Mouse (Mus musculus): ENCODE measurements at regions not wholly inside any gene's neighbourhood (a gene's known extent, or its start where the extent isn't known, plus 50 kb on each side); places are given as distances from the start of the nearest gene placed in this dataset.

DNA sequence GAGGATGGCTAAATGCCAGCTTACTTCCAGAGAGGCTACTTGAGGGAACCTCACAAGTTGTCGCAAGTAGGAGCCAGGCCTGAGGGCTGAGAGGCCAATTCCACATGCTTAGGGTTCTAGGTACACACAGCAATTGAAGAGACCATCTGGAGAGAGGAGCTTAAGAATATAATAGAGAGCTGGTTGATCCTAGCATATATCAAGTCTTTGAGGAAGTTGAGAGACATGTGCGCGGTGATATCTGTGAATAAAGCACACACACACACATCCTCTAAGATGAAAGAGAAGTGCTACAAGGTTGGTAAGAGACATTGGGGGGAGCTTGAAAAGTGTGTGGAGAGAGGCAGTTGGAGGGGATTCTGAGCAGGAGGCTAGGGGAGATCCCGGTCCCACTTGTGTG is 189.5 kb downstream of the Zfp462 start:
- Histone ChIP-seq H3K4me3 (ENCODE audit: insufficient read depth, low read length) (no peak overlapping the region), H3K4me1 (ENCODE audit: control insufficient read depth, insufficient read depth, low read length) (no peaks in the 10 kb centered on the region; the same call in 1 of the 2 replicates), H3K27ac (ENCODE audit: insufficient read depth, low read length) (no peak overlapping the region)
- TF ChIP-seq POLR2A (IDR thresholded peaks at IDR 0.05; ENCODE audit: low read depth, low read length) (no peak), CTCF (IDR thresholded peaks at IDR 0.05; ENCODE audit: borderline replicate concordance, insufficient read depth, low read length) (no peak)

DNA sequence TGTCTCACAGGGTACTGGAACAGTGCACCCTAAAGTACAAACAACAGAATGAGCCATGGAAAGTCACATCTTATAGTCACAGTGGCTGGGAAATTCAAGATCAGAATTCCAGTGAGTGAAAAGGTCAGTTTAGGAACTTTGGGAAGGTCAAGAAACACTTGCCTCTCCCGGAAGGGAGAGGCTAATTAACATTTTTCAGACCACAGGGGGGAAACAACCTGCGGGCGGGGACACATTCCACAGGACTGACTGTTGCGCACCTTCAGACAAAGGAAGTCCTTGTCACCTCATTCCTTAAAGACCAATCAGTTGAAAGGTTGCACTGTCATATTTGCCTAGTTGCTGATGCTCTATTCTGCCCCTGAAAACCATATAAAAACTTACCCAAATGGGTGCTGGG is 189.9 kb downstream of the Zfp462 start:
- no peak for TF ChIP-seq CTCF (IDR thresholded peaks at IDR 0.05; ENCODE audit: borderline replicate concordance, insufficient read depth, low read length)
- no peak for TF ChIP-seq POLR2A (IDR thresholded peaks at IDR 0.05; ENCODE audit: low read depth, low read length)
- Histone ChIP-seq H3K27ac (ENCODE audit: insufficient read depth, low read length) (no peak overlapping the region), H3K4me3 (ENCODE audit: insufficient read depth, low read length) (no peak overlapping the region), H3K4me1 (ENCODE audit: control insufficient read depth, insufficient read depth, low read length) (no peaks in the 10 kb centered on the region; the same call in 1 of the 2 replicates)

DNA sequence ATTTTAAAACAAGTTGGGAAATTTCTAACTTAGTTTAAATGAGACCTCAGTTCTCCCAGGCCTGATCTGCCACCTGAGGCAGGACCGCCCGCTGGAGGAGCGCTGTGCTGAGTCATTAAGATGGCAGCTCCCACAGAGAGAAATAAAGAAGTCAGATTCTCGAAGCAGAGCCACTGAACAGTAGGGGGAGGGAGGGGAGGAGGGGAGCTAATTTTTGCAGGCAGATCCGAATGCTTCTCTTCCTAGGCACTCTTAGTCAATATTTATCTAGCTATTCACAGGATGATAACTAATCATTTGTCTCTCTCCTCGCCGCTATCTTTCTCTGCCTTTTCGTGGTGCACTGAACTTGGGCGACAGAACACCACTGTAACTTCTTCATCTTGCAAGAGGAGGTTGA is 191.4 kb downstream of the Zfp462 start:
- TF ChIP-seq CTCF (IDR thresholded peaks at IDR 0.05; ENCODE audit: borderline replicate concordance, insufficient read depth, low read length) (no peak), POLR2A (IDR thresholded peaks at IDR 0.05; ENCODE audit: low read depth, low read length) (no peak)
- Histone ChIP-seq H3K27ac (ENCODE audit: insufficient read depth, low read length) (no peak overlapping the region), H3K4me1 (ENCODE audit: control insufficient read depth, insufficient read depth, low read length) (peaks cover 3% of the 10 kb centered on the region; the same call in 1 of the 2 replicates), H3K4me3 (ENCODE audit: insufficient read depth, low read length) (no peak overlapping the region)

DNA sequence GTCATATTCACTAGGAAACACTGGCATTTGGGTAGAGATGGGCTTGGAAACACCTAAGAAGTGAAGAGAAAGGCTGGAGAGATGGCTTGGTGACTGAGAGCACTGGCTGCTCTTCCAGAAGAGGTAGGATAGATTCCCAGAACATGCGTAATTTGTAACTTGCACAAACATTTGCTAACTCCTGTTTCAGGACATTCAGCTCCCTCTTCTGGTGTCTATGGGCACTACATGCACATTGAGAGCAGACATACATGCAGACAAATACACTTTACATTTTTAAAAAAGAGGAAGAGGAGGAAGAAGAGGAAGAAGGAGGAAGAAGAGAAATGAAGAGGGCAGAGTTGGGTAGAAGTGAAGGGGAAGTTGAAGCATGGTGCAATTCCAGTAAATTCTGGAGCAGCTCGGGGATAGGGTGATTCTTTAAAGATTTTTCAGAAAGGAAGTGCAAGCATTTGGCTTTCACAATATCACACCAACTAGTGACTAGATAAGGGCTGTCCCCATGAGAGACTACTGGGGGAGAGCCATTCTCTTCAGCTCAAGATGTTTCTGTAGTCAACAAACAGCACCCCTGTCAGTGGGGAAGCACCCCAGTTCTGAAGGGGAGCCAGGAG is 193.0 kb downstream of the Zfp462 start:
- Histone ChIP-seq H3K27ac (ENCODE audit: insufficient read depth, low read length) (no peak overlapping the region), H3K4me1 (ENCODE audit: control insufficient read depth, insufficient read depth, low read length) (peaks cover 13% of the 10 kb centered on the region), H3K4me3 (ENCODE audit: insufficient read depth, low read length) (no peak overlapping the region)
- TF ChIP-seq POLR2A (IDR thresholded peaks at IDR 0.05; ENCODE audit: low read depth, low read length) = no peak
- TF ChIP-seq CTCF (IDR thresholded peaks at IDR 0.05; ENCODE audit: borderline replicate concordance, insufficient read depth, low read length) = no peak

DNA sequence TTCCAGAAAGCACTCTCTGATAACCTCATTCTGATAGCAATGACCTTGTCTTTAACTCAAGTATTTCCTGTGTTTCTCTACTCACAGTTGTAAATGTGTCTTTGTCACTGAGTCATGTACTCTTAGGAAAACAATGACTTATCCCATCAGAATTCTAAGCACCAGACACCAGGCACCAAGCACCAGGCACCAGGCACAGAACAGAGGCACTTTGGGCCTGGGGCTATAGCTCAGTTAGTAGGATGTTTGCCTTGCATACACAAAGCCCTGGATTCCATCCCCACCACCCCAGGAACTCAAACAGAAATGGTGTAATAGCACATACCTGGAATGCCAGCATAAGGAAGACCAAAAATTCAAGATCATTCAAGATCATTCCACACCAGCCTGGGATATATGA is 196.5 kb downstream of the Zfp462 start:
- Histone ChIP-seq H3K4me3 (ENCODE audit: insufficient read depth, low read length) (no peak overlapping the region), H3K4me1 (ENCODE audit: control insufficient read depth, insufficient read depth, low read length) (peaks cover 13% of the 10 kb centered on the region), H3K27ac (ENCODE audit: insufficient read depth, low read length) (peak overlapping the region; percentile 22; the same call in 1 of the 2 replicates)
- TF ChIP-seq CTCF (IDR thresholded peaks at IDR 0.05; ENCODE audit: borderline replicate concordance, insufficient read depth, low read length) (no peak), POLR2A (IDR thresholded peaks at IDR 0.05; ENCODE audit: low read depth, low read length) (no peak)

DNA sequence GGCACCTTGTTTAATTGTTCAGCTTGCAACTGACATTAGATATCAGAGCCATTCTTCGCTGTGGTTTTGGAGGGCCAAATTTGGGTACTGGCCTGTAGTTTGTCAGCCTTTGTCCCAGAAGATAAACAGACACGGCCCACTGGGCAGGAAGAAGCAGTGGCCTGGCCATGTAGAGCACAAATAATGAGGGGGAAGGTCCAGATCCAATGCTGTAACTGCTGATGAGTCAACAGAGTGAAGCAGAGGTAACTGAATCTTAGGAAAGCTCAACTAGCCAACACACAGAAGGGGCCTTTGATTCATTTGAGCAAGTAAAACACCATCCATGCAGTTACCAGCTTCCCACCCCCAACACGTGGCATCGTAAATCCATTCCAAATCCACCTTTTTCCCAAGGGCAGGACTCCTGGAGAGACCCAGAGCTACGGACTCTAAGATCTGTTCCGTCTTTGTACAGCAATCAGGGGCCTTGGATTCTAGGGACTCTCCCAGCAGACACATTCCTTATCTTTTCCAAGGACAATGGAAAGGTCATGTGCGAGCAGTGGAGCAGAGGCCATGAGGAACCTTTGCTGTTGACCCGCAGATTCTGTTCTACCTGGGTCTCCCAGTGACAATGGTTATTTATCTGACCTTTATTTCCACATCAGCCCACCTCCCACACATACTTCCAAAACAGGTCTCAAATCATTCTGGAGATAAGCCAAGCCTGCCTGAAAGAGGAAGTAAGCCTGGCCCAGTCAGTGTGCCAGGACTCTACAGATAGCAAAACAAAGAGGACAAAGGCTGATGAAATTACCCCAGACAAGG is 197.3 kb downstream of the Zfp462 start:
- Histone ChIP-seq H3K4me1 (ENCODE audit: control insufficient read depth, insufficient read depth, low read length) (peaks cover 13% of the 10 kb centered on the region), H3K4me3 (ENCODE audit: insufficient read depth, low read length) (no peak overlapping the region), H3K27ac (ENCODE audit: insufficient read depth, low read length) (peak overlapping the region; percentile 22; the same call in 1 of the 2 replicates)
- TF ChIP-seq CTCF (IDR thresholded peaks at IDR 0.05; ENCODE audit: borderline replicate concordance, insufficient read depth, low read length) = no peak
- TF ChIP-seq POLR2A (IDR thresholded peaks at IDR 0.05; ENCODE audit: low read depth, low read length) = no peak

DNA sequence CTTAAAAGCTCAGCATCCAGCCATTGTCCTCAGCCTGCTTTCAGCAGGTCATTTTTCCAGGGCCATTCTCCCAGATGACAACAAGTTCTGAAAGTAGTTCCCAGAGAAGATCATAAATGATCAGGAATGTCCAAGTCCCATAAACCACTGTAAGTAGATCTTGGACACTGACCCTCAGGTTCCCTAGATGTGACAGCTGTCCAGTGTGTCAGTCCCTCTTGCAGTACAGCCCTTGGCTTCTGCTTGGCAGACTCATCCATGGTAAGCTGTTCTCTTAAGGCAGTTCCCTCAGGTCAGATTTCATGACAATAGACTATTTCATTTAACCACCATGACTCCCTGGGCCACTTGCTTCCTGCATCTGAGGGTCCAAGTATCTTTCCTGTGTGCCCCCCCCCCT is 198.6 kb downstream of the Zfp462 start:
- Histone ChIP-seq H3K4me1 (ENCODE audit: control insufficient read depth, insufficient read depth, low read length) (peaks cover 13% of the 10 kb centered on the region), H3K4me3 (ENCODE audit: insufficient read depth, low read length) (no peak overlapping the region)
- TF ChIP-seq CTCF (IDR thresholded peaks at IDR 0.05; ENCODE audit: borderline replicate concordance, insufficient read depth, low read length) (no peak), POLR2A (IDR thresholded peaks at IDR 0.05; ENCODE audit: low read depth, low read length) (no peak)

DNA sequence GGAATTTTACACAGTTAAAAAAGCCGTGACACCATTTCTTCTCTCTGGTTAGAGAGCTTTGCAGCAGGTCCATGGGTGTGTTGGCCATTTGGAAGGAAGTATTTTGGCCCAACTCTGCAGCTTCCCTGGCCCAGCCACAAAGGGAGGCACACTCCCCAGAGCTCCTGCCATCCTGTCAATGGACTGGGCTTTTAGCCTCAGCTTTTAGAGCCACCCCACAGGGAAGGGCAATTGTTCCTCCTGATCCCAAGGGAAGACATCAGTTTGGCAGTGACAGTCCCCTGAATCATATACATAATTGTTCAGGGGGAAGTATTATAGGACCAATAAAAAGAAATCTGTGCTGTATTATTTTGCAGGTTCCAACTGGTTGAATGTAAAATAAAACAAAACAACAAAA is 200.1 kb downstream of the Zfp462 start:
- no peak overlapping the region for H3K4me3 ChIP-seq (ENCODE audit: insufficient read depth, low read length)
- no peak for TF ChIP-seq POLR2A (IDR thresholded peaks at IDR 0.05; ENCODE audit: low read depth, low read length)
- TF ChIP-seq CTCF (IDR thresholded peaks at IDR 0.05; ENCODE audit: borderline replicate concordance, insufficient read depth, low read length) = no peak
- H3K27ac ChIP-seq (ENCODE audit: insufficient read depth, low read length) = no peak overlapping the region
- peaks cover 13% of the 10 kb centered on the region for H3K4me1 ChIP-seq (ENCODE audit: control insufficient read depth, insufficient read depth, low read length)

More for the DNA sequence above, 198.6 kb downstream of the Zfp462 start:
- H3K27ac ChIP-seq (ENCODE audit: insufficient read depth, low read length) = no peak overlapping the region

DNA sequence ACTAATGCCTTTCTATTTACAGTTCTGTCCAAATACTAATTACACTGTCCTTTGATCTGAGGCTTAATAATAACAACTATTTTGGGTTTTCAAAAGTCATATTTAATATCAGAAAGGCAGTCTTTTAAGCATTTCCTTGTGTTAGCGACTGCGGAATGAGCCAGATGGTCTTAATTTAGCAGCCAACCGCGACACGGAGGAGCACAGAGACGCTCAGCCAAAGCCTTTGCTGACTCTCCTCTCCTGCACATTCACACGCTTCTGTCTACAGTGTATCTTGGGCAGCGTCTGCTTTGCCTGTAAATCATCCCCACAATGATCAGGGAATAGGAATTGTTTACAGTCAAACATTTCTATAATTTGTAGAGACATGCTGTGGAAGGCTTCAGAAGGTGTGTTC is 201.1 kb downstream of the Zfp462 start:
- Histone ChIP-seq H3K4me1 (ENCODE audit: control insufficient read depth, insufficient read depth, low read length) (peaks cover 10% of the 10 kb centered on the region), H3K4me3 (ENCODE audit: insufficient read depth, low read length) (no peak overlapping the region), H3K27ac (ENCODE audit: insufficient read depth, low read length) (no peak overlapping the region)
- no peak for TF ChIP-seq CTCF (IDR thresholded peaks at IDR 0.05; ENCODE audit: borderline replicate concordance, insufficient read depth, low read length)
- TF ChIP-seq POLR2A (IDR thresholded peaks at IDR 0.05; ENCODE audit: low read depth, low read length) = no peak

DNA sequence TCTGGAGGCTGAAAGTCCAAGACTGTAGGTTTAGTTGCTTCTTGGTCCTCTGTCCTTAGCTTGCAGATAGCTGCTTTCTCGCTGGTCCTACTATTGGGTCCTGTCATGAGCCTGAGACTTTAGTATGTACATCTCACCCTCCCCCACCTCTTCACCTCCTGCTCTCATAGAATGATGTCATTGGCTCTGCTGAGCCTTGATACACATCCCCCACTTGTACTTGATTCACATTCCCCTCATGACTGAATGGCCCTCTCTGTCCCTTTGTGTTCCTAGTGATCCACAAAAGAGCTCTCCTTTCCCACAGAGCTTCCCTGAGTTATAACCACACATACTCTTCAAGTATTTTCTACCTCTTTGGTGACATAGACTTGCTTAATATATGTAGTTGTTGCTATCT is 201.5 kb upstream of the Rad23b start:
- Histone ChIP-seq H3K27ac (ENCODE audit: insufficient read depth, low read length) (no peak overlapping the region), H3K4me3 (ENCODE audit: insufficient read depth, low read length) (no peak overlapping the region), H3K4me1 (ENCODE audit: control insufficient read depth, insufficient read depth, low read length) (no peaks in the 10 kb centered on the region; the same call in 1 of the 2 replicates)
- no peak for TF ChIP-seq CTCF (IDR thresholded peaks at IDR 0.05; ENCODE audit: borderline replicate concordance, insufficient read depth, low read length)
- no peak for TF ChIP-seq POLR2A (IDR thresholded peaks at IDR 0.05; ENCODE audit: low read depth, low read length)
